Mouse (Mus musculus) left cerebral cortex, postnatal 36 days (tissue): Measurements from ENCODE around the gene Phactr1. TPM values are rescaled to one million over a fixed set of nuclear protein-coding genes. Genes with fewer than 3 reads are reported as not detected.

Source experiments
- DNase-seq, 2 experiments: peaks; one replicate each; pipeline ENCODE4 v3.0.0; 2021 to 2022; ENCODE audit warnings: low spot score in 2 of 2, mixed read lengths in 1 of 2
- intact Hi-C: fragments of 180-260 bp; cut with DNase I; formaldehyde crosslinking; loops from one replicate; pipeline ENCODE4 v1.15.1; 2025
- total RNA-seq, 2 experiments: library from RNA; stranded (reverse); gene quantifications; 2 replicates each; pipeline ENCODE4 v1.2.3; 2021

The Phactr1 gene
- total RNA-seq, 2 experiments from 2014 or later: 499 to 557 TPM

- intact Hi-C loops: no loop called here
- no peak for DNase-seq
Observed at GRCm38 (mm10) chr13:43063355-43063754, 382.9 kb downstream of the Phactr1 start.

GRCm38 (mm10) chr13:43068716-43069265 lies 388.4 kb downstream of the Phactr1 start:
- DNase-seq: no peak
- intact Hi-C loops: no loop called here

GRCm38 (mm10) chr13:43070496-43070895 lies 390.1 kb downstream of the Phactr1 start:
- no peak for DNase-seq
- intact Hi-C loops: no loop called here

GRCm38 (mm10) chr13:43070971-43071370 lies 390.5 kb downstream of the Phactr1 start:
- intact Hi-C loops: no loop called here
- DNase-seq: no peak

- intact Hi-C loops: no loop called here
Observed at GRCm38 (mm10) chr13:43075456-43075855, 395.0 kb downstream of the Phactr1 start.

GRCm38 (mm10) chr13:43077485-43077884 lies 397.1 kb downstream of the Phactr1 start:
- peak in 1 of 2 experiments; percentile 36 for DNase-seq
- intact Hi-C loops: no loop called here

More at GRCm38 (mm10) chr13:43075456-43075855, 395.0 kb downstream of the Phactr1 start:
- no peak for DNase-seq

GRCm38 (mm10) chr13:43085226-43085625 lies 404.8 kb downstream of the Phactr1 start:
- DNase-seq: no peak
- intact Hi-C loops: no loop called here

- intact Hi-C loops: loop anchor here (5.0 kb wide), 1 partner anchor 262 kb away; no protein-coding TSS in a partner anchor
- no peak for DNase-seq
Observed at GRCm38 (mm10) chr13:43094365-43094764, 413.9 kb downstream of the Phactr1 start.

GRCm38 (mm10) chr13:43102943-43103342 lies 422.5 kb downstream of the Phactr1 start:
- DNase-seq: no peak
- intact Hi-C loops: no loop called here

GRCm38 (mm10) chr13:43104496-43104895 lies 424.1 kb downstream of the Phactr1 start:
- intact Hi-C loops: no loop called here
- DNase-seq: no peak

- intact Hi-C loops: no loop called here
- DNase-seq: peak; percentile 55 to 70
Observed at GRCm38 (mm10) chr13:43112280-43112679, 431.9 kb downstream of the Phactr1 start.

GRCm38 (mm10) chr13:43112707-43113106 lies 432.3 kb downstream of the Phactr1 start:
- DNase-seq: no peak
- intact Hi-C loops: no loop called here

GRCm38 (mm10) chr13:43113141-43113540 lies 432.7 kb downstream of the Phactr1 start:
- intact Hi-C loops: no loop called here

GRCm38 (mm10) chr13:43122306-43123070 lies 442.1 kb downstream of the Phactr1 start:
- no peak for DNase-seq
- intact Hi-C loops: no loop called here

More at GRCm38 (mm10) chr13:43113141-43113540, 432.7 kb downstream of the Phactr1 start:
- DNase-seq: no peak

- DNase-seq: no peak
- intact Hi-C loops: no loop called here
Observed at GRCm38 (mm10) chr13:43123895-43124682, 443.7 kb downstream of the Phactr1 start.

GRCm38 (mm10) chr13:43124683-43125074 lies 444.3 kb downstream of the Phactr1 start:
- no peak for DNase-seq
- intact Hi-C loops: no loop called here

GRCm38 (mm10) chr13:43130161-43130560 lies 449.7 kb downstream of the Phactr1 start:
- intact Hi-C loops: no loop called here
- no peak for DNase-seq

- intact Hi-C loops: no loop called here
- no peak for DNase-seq
Observed at GRCm38 (mm10) chr13:43131741-43132191, 451.3 kb downstream of the Phactr1 start.

GRCm38 (mm10) chr13:43132859-43133258 lies 452.4 kb downstream of the Phactr1 start:
- intact Hi-C loops: no loop called here

GRCm38 (mm10) chr13:43133400-43133799 lies 453.0 kb downstream of the Phactr1 start:
- DNase-seq: no peak
- intact Hi-C loops: no loop called here

More at GRCm38 (mm10) chr13:43132859-43133258, 452.4 kb downstream of the Phactr1 start:
- no peak for DNase-seq
